Mouse (Mus musculus): ENCODE results near the gene Gfap.

DNA sequence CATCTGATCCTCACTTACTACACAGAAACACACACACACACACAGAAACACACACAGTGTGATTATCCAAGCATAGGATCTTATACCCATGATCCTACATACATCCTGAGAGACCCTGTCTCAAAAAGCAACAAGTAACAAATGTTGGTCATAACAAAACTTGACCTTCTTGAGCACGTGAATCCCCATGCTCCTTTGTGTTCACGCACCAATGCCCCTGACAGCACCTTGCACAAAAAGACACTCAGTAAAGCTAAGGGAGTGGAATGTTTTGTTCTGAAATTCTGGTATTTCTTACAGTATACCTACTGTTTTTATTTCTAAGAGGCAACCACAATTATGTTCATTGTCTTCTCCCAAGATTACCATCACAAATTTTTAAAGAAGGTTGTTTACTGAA, 21.2 kb downstream of the Gfap start:
- TF ChIP-seq TAL1 (IDR thresholded peaks at IDR 0.05; ENCODE audit: low read length), result no peak
- TF ChIP-seq GATA1 (IDR thresholded peaks at IDR 0.05; ENCODE audit: low read length), result no peak

All from erythroblast, embryonic 14.5 days (primary cell).